Mouse (Mus musculus) kidney, adult 9 months (tissue): ENCODE data around the gene BC080695.
"Not testable (repeated sequence)": the region's sequence is repeated elsewhere in the genome, so short reads cannot be mapped to it uniquely, and the experiment has no call there.

Experiments used
- DNase-seq: peaks from one replicate; pipeline ENCODE4 v3.0.0; 2022

The BC080695 gene

GRCm38 (mm10) chr4:143551400-143551799, at the start of gene BC080695, which contains the start of gene Gm13057:
BC080695 (plus strand) TSS chr4:143551700.
Gm13057 (plus strand) TSS chr4:143551709.
- not testable (repeated sequence) for DNase-seq

DNA sequence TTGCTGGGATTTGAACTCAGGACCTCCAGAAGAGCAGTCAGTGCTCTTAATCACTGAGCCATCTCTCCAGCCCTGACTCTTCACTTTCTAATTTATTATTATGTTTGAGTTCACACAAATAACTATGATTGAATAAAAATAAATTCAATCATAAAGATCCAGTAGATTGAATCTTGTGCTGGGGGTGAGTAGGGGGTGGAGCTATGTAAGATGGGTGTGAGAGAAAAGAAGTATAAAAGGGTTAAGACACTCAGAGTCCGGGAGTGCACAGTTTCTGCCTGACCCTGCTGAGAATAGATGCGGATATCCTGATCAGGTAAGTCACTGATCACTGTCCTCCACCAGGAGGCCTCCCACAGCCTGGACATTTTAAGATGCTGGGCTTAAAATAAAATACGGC, 40.5 kb upstream of the BC080695 start, which contains the start of gene Gm13043:
TSS of gene Gm13043 (plus strand) at position 301 of the 400 bp plus-strand sequence.
- no peak for DNase-seq

DNA sequence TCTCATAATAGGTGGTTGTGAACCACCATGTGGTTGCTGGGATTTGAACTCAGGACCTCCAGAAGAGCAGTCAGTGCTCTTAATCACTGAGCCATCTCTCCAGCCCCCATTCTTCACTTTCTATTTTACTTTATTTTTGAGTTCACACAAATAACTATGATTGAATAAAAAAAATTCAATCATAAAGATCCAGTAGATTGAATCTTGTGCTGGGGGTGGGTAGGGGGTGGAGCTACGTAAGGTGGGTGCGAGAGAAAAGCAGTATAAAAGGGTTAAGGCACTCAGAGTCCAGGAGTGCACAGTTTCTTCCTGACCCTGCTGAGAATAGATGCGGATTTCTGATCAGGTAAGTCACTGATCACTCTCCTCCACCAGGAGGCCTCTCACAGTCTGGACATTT, 15.8 kb upstream of the BC080695 start, which contains the start of gene Gm13040:
TSS of gene Gm13040 (plus strand) at position 301 of the 400 bp plus-strand sequence.
- not testable (repeated sequence) for DNase-seq

GRCm38 (mm10) chr4:143611927-143612326, 60.4 kb downstream of the BC080695 start:
- not testable (repeated sequence) for DNase-seq

GRCm38 (mm10) chr4:143614703-143615102, 63.2 kb downstream of the BC080695 start, which contains the start of gene Gm13083:
Gm13083 (plus strand) TSS chr4:143615003.
- not testable (repeated sequence) for DNase-seq

DNA sequence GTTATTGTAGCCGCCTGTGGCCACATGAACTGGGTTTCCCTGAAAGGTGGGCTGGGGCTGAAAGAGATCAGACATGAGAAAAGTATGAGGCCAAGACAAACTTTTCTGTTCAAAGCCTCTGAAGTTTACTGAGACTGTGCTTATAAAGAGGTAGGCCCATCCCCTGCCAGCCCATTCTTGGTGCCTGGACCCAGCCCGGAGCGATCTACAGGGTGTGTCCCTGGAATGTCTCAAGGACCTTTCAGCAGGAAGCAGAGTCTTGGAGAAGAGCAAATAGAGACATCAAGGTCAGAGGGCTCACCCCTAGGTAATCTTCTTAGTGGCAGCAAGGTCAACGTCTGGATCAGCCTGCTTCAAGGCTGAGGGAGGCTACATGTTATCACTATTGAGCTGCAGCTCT, 66.6 kb downstream of the BC080695 start:
- DNase-seq, result not testable (repeated sequence)
